Mouse (Mus musculus) liver, adult 2 months (tissue): ENCODE data around the gene Lrrn2. TPM values are rescaled to one million over a fixed set of nuclear protein-coding genes. Genes with fewer than 3 reads are reported as not detected.

Experiments used
- DNase-seq: peaks from one replicate; pipeline ENCODE4 v3.0.0-alpha.2; 2011; ENCODE audit warnings: low read depth, low spot score; ENCODE audit errors: extremely low read depth
- H3K27ac ChIP-seq: fragments of 200-500 bp; replicated peaks from 2 replicates; pipeline ENCODE4 v1.5.1; 2012; ENCODE audit warnings: low read depth, mild to moderate bottlenecking, control low read depth, inconsistent platforms, low read length; ENCODE audit not compliant: insufficient read depth
- H3K27me3 ChIP-seq: fragments of 200-500 bp; 2 replicates; pipeline ENCODE4 v1.6.1; 2012; ENCODE audit warnings: mild to moderate bottlenecking, moderate library complexity, low read length, inconsistent platforms; ENCODE audit not compliant: control insufficient read depth, insufficient read depth
- H3K36me3 ChIP-seq: fragments of 200-500 bp; 2 replicates; pipeline ENCODE4 v1.6.1; 2012; ENCODE audit warnings: low read length, inconsistent platforms; ENCODE audit not compliant: control insufficient read depth, insufficient read depth
- H3K4me1 ChIP-seq: fragments of 200-500 bp; 2 replicates; pipeline ENCODE4 v1.6.1; 2011; ENCODE audit warnings: low read length; ENCODE audit not compliant: control insufficient read depth, insufficient read depth
- H3K4me3 ChIP-seq: fragments of 200-500 bp; 2 replicates; pipeline ENCODE4 v1.5.1; 2011; ENCODE audit warnings: low read depth, mild to moderate bottlenecking, control low read depth, low read length, moderate library complexity; ENCODE audit not compliant: insufficient read depth
- H3K79me2 ChIP-seq: fragments of 200-500 bp; 2 replicates; pipeline ENCODE4 v1.6.1; 2012; ENCODE audit warnings: inconsistent platforms, mild to moderate bottlenecking, low read length, moderate library complexity; ENCODE audit not compliant: control insufficient read depth, insufficient read depth
- H3K9ac ChIP-seq: fragments of 200-500 bp; 2 replicates; pipeline ENCODE4 v1.6.1; 2012; ENCODE audit warnings: low read depth, mild to moderate bottlenecking, control low read depth, inconsistent platforms, low read length
- CTCF ChIP-seq: fragments of 200-500 bp; IDR thresholded peaks from 2 replicates; pipeline ENCODE4 v1.5.1; 2011; ENCODE audit warnings: low read depth, low read length, control low read depth
- POLR2A ChIP-seq: fragments of 200-500 bp; IDR thresholded peaks from 2 replicates; pipeline ENCODE4 v1.6.1; 2011; ENCODE audit warnings: low read length, control low read depth; ENCODE audit not compliant: insufficient read depth; ENCODE audit errors: extremely low read depth
- WGBS: fragments of 180-500 bp; shearing (Covaris S2); methylation state at CpG from one replicate; pipeline ENCODE4 v1.1.7; 2018; 5-methylcytosine and 5-hydroxymethylcytosine counted together
- polyA plus RNA-seq: library from polyadenylated mRNA; depleted of rRNA; stranded (reverse); fragments of >200 nt; gene quantifications from 2 replicates; pipeline ENCODE4 v1.2.3, GENCODE M21; 2012
- total RNA-seq: library from RNA; depleted of rRNA; stranded (reverse); fragments of >200 nt; gene quantifications from 2 replicates; pipeline ENCODE4 v1.2.3, GENCODE M21; 2014

Gene Lrrn2
- total and polyA plus RNA-seq, 2 experiments, result not detected

DNA sequence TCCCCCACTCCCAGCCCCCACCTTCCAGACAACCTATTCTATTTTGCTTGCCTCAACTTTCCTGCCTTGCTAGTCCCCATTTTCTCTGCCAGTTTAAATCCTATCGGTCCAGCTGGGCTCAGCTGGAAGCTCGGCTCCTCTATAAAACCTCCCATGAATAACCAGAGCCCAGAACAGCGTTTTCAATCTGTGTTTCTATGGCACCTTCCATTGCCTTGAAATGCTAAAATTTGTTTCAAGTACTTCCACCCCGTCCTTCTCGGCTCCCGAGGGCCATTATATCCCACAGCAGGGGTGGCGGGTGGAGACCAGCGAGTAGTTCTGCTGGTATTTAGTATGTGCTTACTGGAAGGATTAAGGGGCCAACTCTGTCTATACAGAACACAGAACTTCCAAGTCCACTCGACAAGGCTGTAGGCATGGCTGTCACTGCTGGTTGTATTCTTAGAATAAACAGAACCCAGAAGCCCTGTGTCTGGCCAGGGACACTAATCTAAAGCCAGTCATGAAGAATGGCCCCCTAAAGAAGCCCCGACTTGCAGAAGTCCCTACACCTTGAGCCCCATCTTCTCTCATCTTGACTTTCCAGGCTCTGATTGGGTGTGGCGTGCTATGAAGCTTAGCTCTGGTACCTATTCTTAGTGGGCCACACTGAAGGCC, 992 bp upstream of the Lrrn2 start:
- 43% methylated on average over 11 of the region's 11 CpGs for WGBS
- no peaks in the 10 kb centered on the region for H3K36me3 ChIP-seq
- no peak for TF ChIP-seq POLR2A
- TF ChIP-seq CTCF, result no peak

DNA sequence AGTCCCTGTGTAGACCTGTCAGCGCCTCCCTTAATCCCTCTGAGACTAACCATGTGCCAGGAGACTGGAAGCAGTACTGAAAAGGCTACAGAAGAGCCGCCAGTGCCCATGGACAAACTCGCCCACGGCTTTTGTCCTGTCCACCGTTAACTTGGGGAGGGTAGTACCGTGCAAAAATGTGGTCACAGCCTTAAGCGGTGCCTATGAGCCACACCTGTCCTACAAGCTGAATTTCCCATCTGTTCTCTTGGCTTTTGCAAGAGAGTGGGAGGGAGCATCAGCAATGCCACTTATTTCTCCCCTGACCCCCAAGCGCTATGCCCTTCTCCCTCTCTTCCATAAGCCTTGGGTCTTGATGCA, 292 bp upstream of the Lrrn2 start:
- Histone ChIP-seq H3K79me2 (no peaks in the 10 kb centered on the region), H3K9ac (no peak overlapping the region), H3K4me3 (no peak overlapping the region), H3K4me1 (no peaks in the 10 kb centered on the region), H3K27ac (no peak overlapping the region), H3K27me3 (peaks cover 21% of the 10 kb centered on the region), H3K36me3 (no peaks in the 10 kb centered on the region)
- TF ChIP-seq POLR2A, result no peak
- no peak for TF ChIP-seq CTCF
- DNase-seq, result no peak
- WGBS, result 23% methylated on average over 8 of the region's 8 CpGs

More for the DNA sequence above, 992 bp upstream of the Lrrn2 start:
- H3K4me1 ChIP-seq, result no peaks in the 10 kb centered on the region
- H3K79me2 ChIP-seq, result no peaks in the 10 kb centered on the region
- H3K27ac ChIP-seq, result no peak overlapping the region
- no peak overlapping the region for H3K9ac ChIP-seq
- DNase-seq, result no peak
- H3K4me3 ChIP-seq, result no peak overlapping the region
- peaks cover 21% of the 10 kb centered on the region for H3K27me3 ChIP-seq

DNA sequence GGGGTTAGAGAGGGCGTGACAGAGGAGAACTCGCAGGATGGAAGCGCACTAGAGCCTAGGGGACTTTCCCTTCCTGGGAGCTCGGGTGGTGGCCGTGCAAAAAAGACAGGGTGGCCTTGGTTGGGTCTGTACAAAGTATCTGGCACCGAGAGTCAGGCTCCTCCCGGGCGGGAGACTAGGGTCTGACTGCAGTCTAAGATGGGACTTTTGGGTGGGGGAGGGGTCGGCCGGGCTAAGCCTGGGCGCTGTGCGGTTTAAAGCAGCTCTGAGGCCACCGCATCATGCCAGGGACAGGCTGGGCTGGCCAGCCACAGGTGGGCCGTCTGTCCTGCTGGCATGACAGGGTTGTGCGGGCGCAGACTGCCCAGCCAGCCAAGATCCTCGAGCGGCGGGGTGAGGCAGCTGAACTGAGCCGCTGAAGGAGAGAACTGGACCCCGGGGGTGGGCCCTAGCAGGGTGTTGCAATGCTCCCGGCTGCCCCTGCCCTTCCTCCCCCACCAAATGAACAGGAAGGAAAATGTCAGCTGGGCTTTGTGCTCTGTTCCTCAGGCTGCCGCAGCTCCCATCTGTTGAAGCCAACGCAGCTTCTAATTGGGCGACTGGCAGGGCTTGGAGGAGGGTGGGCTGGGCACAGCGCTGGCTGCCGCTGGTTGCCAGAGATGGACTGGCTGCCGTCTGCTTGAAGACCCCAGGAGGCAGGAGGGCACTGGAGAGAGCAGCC, 1.1 kb downstream of the Lrrn2 start:
- Histone ChIP-seq H3K9ac (no peak overlapping the region), H3K27ac (no peak overlapping the region), H3K4me1 (no peaks in the 10 kb centered on the region), H3K36me3 (no peaks in the 10 kb centered on the region), H3K4me3 (no peak overlapping the region), H3K27me3 (peaks cover 21% of the 10 kb centered on the region), H3K79me2 (no peaks in the 10 kb centered on the region)
- DNase-seq, result no peak
- TF ChIP-seq POLR2A (no peak), CTCF (no peak)
- 5% methylated on average over 28 of the region's 28 CpGs for WGBS

DNA sequence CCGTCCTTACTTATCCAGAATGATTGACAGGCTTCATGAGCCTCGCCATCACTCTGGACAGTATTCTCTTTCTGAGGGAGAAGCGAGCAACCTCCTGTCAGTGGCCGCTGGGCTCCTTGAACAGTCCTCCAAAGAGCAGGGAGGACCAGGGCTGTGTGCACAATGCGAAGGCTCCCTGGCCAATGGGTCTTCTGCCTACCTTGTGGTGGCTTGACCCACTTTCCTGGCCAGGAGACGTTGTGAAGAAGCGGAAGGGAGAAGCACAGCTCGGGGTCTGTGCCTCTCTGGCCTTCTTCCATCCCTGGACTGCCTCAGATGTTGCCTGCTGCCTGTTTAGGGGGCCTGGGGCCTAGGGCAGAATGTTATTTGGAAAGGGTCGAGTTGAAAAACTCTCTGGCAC, 1.8 kb downstream of the Lrrn2 start:
- Histone ChIP-seq H3K4me3 (no peak overlapping the region), H3K36me3 (no peaks in the 10 kb centered on the region), H3K27me3 (peaks cover 21% of the 10 kb centered on the region), H3K27ac (no peak overlapping the region), H3K79me2 (no peaks in the 10 kb centered on the region), H3K9ac (no peak overlapping the region), H3K4me1 (no peaks in the 10 kb centered on the region)
- 52% methylated on average over 9 of the region's 9 CpGs for WGBS
- no peak for DNase-seq
- no peak for TF ChIP-seq CTCF
- TF ChIP-seq POLR2A, result no peak

DNA sequence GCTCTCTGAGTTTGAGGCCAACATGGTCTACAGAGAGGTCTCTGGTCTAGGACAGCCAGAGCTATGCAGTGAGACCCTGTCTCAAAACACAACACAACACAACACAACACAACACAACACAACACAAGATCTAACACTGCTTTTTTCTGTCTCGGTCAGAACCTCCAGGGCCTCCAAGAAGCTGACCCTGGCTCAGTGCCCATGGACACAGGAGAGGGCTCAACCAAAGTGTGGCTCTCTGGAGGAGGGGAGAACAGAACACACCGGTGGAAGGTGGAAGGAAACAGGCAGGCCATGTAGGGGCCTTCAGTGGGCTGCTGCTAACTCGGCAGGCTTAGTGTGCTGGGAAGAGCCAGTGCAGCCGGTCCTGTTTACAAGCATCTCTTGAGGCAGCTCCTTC, 5.6 kb downstream of the Lrrn2 start:
- H3K4me1 ChIP-seq, result no peaks in the 10 kb centered on the region
- H3K79me2 ChIP-seq, result no peaks in the 10 kb centered on the region
- H3K27me3 ChIP-seq, result peaks cover 5% of the 10 kb centered on the region; the same call in 1 of the 2 replicates
- no peak overlapping the region for H3K4me3 ChIP-seq
- no peak overlapping the region for H3K27ac ChIP-seq
- 65% methylated on average over 4 of the region's 4 CpGs for WGBS
- DNase-seq, result no peak
- H3K36me3 ChIP-seq, result no peaks in the 10 kb centered on the region
- TF ChIP-seq CTCF (no peak), POLR2A (no peak)
- H3K9ac ChIP-seq, result no peak overlapping the region

DNA sequence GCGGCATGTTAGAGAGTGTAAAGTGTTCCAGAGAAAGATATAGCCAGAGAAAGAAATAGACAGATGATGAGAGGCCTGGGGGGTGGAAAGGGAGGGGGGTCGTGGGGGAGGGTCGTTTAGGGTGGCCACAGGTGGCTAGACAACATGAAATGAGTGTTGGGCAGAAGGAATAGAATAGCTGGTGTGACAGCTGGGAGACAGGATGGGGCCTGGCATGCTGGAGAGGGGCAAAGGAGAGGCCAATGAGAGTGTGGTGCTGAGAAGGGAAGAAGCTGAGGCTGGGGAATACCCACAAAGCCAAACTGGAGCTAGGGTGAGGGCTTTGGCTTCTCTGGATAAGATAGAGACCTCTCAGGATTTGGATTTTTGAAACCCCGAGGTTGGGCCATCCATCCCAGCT, 6.6 kb downstream of the Lrrn2 start:
- Histone ChIP-seq H3K9ac (no peak overlapping the region), H3K4me3 (no peak overlapping the region), H3K27me3 (no peaks in the 10 kb centered on the region), H3K4me1 (no peaks in the 10 kb centered on the region), H3K79me2 (no peaks in the 10 kb centered on the region), H3K36me3 (no peaks in the 10 kb centered on the region), H3K27ac (no peak overlapping the region)
- TF ChIP-seq CTCF, result no peak
- no peak for TF ChIP-seq POLR2A
- 56% methylated on average over 4 of the region's 4 CpGs for WGBS
- DNase-seq, result no peak
